Mouse (Mus musculus) ES-E14 (cell line): ENCODE measurements around the gene Ptpra. TPM values are rescaled to one million over a fixed set of nuclear protein-coding genes. Genes with fewer than 3 reads are reported as not detected.

Experiments used
- DNase-seq: peaks from one replicate; pipeline ENCODE4 v3.0.0-alpha.2; 2013; ENCODE audit warnings: low read depth, low spot score
- H3K27ac ChIP-seq: 2 replicates; pipeline ENCODE4 v1.5.1; 2012; ENCODE audit warnings: low read depth, mild to moderate bottlenecking, low read length, moderate library complexity, mixed read lengths; ENCODE audit not compliant: poor library complexity, insufficient read depth, severe bottlenecking
- H3K36me3 ChIP-seq: 2 replicates; pipeline ENCODE4 v1.6.1; 2012; ENCODE audit warnings: mild to moderate bottlenecking, low read length, moderate library complexity, mixed read lengths; ENCODE audit not compliant: control insufficient read depth, poor library complexity, insufficient read depth, severe bottlenecking
- H3K4me1 ChIP-seq, 2 experiments: fragments of 150-350 bp in 1 of 2; sonication (generic) in 1 of 2; 2 replicates each; pipeline ENCODE4 v1.6.1; 2012; ENCODE audit warnings: low read length in 2 of 2, mild to moderate bottlenecking in 1 of 2, mixed read lengths in 1 of 2; ENCODE audit not compliant: control insufficient read depth in 2 of 2, insufficient read depth in 2 of 2, poor library complexity in 1 of 2
- H3K4me3 ChIP-seq, 2 experiments: fragments of 150-350 bp in 1 of 2; sonication (generic) in 1 of 2; 2 replicates each; pipeline ENCODE4 v1.5.1; 2012; ENCODE audit warnings: low read length in 2 of 2, low read depth in 1 of 2, mild to moderate bottlenecking in 1 of 2, mixed read lengths in 1 of 2; ENCODE audit not compliant: insufficient read depth in 1 of 2, poor library complexity in 1 of 2, severe bottlenecking in 1 of 2
- H3K9ac ChIP-seq: 2 replicates; pipeline ENCODE4 v1.6.1; 2012; ENCODE audit warnings: low read depth, mild to moderate bottlenecking, low read length, mixed read lengths; ENCODE audit not compliant: poor library complexity, insufficient read depth, severe bottlenecking
- H3K9me3 ChIP-seq: fragments of 150-350 bp; sonication (generic); 2 replicates; pipeline ENCODE4 v1.6.1; 2012; ENCODE audit warnings: low read depth, mild to moderate bottlenecking, low read length; ENCODE audit not compliant: control insufficient read depth, insufficient read depth
- CHD2 ChIP-seq: IDR thresholded peaks from 2 replicates; pipeline ENCODE4 v1.6.1; 2014; ENCODE audit warnings: mild to moderate bottlenecking, low read depth, low read length, inconsistent platforms
- HCFC1 ChIP-seq: IDR thresholded peaks from 2 replicates; pipeline ENCODE4 v1.6.1; 2012; ENCODE audit warnings: low read length, inconsistent platforms, borderline replicate concordance; ENCODE audit not compliant: insufficient read depth
- MAFK ChIP-seq: IDR thresholded peaks from 2 replicates; pipeline ENCODE4 v1.6.1; 2014; ENCODE audit warnings: mild to moderate bottlenecking, low read depth, low read length, inconsistent platforms; ENCODE audit not compliant: insufficient read depth
- ZC3H11A ChIP-seq: IDR thresholded peaks from 2 replicates; pipeline ENCODE4 v1.6.1; 2012; ENCODE audit warnings: low read depth, mild to moderate bottlenecking, inconsistent platforms, low read length, borderline replicate concordance
- ZNF384 ChIP-seq: IDR thresholded peaks from 2 replicates; pipeline ENCODE4 v1.6.1; 2012; ENCODE audit warnings: low read depth, low read length, inconsistent platforms
- in situ Hi-C, 2 experiments: fragments of 600-800 bp; cut with MboI; formaldehyde crosslinking; loops; one replicate each; pipeline ENCODE4 v1.15.1; 2025; ENCODE audit warnings: low sequenced_read_pairs in 2 of 2, inconsistent platforms in 1 of 2; ENCODE audit not compliant: unreplicated experiment in 2 of 2
- total RNA-seq: library from RNA; depleted of rRNA; stranded (reverse); fragments of 300-350 nt; gene quantifications from 2 replicates; pipeline ENCODE4 v1.2.3, GENCODE M21; 2012

Gene Ptpra
- total RNA-seq, 1 experiment, result 35.1 TPM

DNA sequence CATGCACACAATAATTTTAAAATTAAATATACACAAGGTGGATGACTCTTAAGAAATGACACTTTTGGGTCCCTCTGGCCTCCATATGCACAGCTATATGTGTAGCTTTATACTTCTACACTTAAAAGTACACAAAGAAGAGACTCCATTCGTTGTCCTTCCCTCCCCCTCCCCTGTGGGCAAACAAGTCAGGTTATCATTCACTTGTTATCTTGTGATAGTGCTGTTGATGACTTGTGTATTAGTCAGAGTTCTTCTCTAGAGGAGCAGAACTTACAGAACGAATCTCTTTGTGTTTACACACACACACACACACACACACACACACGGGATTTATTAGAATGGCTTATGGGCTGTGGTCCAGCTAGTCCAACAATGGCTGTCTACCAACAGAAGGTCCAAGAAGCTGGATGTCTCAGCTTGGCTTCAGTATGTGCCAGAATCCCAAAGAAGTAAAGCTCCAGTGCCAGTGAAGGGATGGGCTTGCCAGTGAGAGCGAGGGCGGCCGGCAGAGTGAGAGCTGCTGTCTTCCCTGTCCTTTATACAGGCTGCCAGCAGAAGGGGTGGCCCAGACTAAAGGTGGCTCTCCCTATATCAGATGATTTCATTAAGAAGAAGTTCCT is 4.8 kb downstream of the Ptpra start:
- in situ Hi-C loops, result no loop called here
- DNase-seq, result no peak
- no peaks in the 10 kb centered on the region for H3K9me3 ChIP-seq
- no peak overlapping the region for H3K4me3 ChIP-seq
- no peak overlapping the region for H3K27ac ChIP-seq
- H3K4me1 ChIP-seq, result no peaks in the 10 kb centered on the region
- no peak overlapping the region for H3K9ac ChIP-seq
- H3K36me3 ChIP-seq, result no peaks in the 10 kb centered on the region; the same call in 1 of the 2 replicates
- TF ChIP-seq ZNF384 (no peak), HCFC1 (no peak), CHD2 (no peak), MAFK (no peak), ZC3H11A (no peak)

DNA sequence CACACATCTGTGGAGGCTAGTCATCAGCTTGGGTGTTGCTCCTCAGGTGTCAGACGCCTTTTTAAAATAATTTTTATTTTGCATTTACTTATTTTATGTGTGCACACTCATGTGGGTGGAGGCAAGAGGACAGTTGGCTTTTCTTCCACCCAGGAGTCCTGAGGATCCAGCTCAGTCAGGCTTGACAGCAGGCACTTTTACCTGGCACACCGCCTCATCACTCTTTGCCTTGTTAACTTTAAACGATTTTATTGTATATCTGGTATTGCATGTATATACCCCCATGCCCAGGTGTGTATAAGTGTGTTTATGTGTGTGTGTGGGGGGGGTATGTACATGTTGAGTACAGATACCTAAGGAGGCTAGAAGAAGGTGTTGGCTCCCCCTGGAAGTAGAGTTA is 7.8 kb downstream of the Ptpra start:
- Histone ChIP-seq H3K9ac (no peak overlapping the region), H3K36me3 (no peaks in the 10 kb centered on the region; the same call in 1 of the 2 replicates), H3K27ac (no peak overlapping the region), H3K9me3 (no peaks in the 10 kb centered on the region), H3K4me3 (no peak overlapping the region), H3K4me1 (no peaks in the 10 kb centered on the region)
- TF ChIP-seq ZNF384 (no peak), MAFK (no peak), ZC3H11A (no peak), CHD2 (no peak), HCFC1 (no peak)
- in situ Hi-C loops, result no loop called here
- no peak for DNase-seq

DNA sequence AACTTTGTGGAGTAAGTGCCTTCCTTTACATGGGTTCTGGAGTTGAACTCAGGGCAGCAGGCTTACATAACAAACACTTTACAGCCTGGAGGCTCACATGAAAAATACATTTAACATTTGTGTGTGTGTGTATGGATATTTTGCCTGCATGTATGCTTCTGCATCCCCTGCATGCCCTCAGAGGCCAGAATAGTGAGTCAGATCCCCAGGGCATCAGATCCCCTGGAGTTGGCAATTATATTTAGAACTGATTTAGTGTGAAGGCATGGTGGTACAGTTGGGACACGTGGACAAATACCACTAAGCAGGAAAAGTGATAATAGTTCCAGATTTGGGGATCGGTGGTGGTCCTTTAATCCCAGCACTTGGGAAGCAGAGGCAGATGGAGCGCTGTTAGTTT is 9.5 kb downstream of the Ptpra start:
- TF ChIP-seq ZNF384 (no peak), HCFC1 (no peak), CHD2 (no peak), ZC3H11A (no peak), MAFK (no peak)
- in situ Hi-C loops, result no loop called here

DNA sequence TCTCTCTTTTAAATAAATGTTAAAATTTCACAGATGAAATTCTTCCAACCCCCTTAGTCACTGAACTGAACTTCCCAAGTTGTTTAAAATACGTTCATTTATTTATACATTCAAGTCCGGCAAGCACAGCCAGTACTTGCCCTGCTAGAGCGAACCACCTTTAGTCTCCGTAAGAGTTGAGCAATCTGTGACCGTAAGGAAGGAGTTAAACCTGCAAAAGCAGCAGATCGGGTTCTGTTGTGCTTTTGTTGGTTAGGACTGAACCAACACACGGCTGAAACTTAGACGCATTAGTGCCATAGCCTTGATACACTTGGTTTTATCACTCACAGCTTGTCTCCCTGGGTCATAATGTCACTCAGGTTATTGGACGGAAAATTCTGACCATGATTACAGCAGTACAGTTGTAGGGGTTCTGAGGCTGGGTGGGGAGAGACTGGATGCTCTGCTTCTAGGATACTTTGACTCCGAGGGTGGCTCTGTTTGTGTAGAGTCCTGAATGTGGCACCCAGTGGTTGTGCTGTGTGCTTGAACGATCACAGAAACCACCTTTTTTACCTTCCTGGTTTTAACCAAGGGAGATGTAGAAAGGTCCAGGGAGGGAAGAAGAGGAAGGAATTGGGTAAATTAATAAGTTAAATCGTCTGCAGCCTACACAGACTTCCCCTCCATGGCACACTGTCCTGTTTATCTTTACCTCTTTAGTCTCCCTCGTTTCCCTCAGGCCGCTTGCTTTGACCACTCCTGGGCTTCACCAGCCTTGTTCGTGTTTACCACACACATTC is 11.4 kb downstream of the Ptpra start:
- no peaks in the 10 kb centered on the region; the same call in 1 of the 2 replicates for H3K36me3 ChIP-seq
- no peak overlapping the region for H3K27ac ChIP-seq
- no peak overlapping the region for H3K9ac ChIP-seq
- H3K4me3 ChIP-seq, result no peak overlapping the region
- TF ChIP-seq HCFC1 (no peak), ZC3H11A (no peak), ZNF384 (no peak), MAFK (no peak), CHD2 (no peak)
- H3K4me1 ChIP-seq, result no peaks in the 10 kb centered on the region
- no peaks in the 10 kb centered on the region for H3K9me3 ChIP-seq
- no peak for DNase-seq
- in situ Hi-C loops, result no loop called here

More for the DNA sequence above, 9.5 kb downstream of the Ptpra start:
- no peaks in the 10 kb centered on the region for H3K4me1 ChIP-seq
- no peak for DNase-seq
- H3K27ac ChIP-seq, result no peak overlapping the region
- H3K9ac ChIP-seq, result no peak overlapping the region
- H3K9me3 ChIP-seq, result no peaks in the 10 kb centered on the region
- no peaks in the 10 kb centered on the region; the same call in 1 of the 2 replicates for H3K36me3 ChIP-seq
- no peak overlapping the region for H3K4me3 ChIP-seq

DNA sequence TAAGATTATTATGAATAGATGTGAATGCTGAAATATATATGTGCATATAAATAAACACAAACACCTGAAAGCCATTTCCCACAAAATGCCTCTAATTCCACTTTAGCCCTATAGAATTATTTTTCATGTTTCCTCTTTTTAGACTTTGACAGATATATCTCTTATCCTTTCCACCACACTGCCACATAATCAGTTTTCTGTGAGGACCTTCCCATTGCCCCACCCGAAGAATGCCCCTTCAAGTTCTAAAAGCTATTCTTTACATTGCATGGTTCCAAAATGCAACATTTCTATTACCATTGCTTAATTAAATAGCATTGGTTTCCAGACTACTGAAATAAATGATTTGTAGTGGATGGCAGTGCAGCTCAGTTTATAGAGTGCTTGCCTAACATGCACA is 16.4 kb downstream of the Ptpra start:
- no peaks in the 10 kb centered on the region for H3K9me3 ChIP-seq
- no peak for DNase-seq
- no peak for TF ChIP-seq ZC3H11A
- H3K27ac ChIP-seq, result no peak overlapping the region
- no peaks in the 10 kb centered on the region for H3K36me3 ChIP-seq
- H3K9ac ChIP-seq, result no peak overlapping the region
- peaks cover 5% of the 10 kb centered on the region in 2 experiments; a peak in 1 of 4 replicates for H3K4me1 ChIP-seq
- in situ Hi-C loops, result no loop called here
- H3K4me3 ChIP-seq, result no peak overlapping the region
